Mouse (Mus musculus) macrophage (primary cell): ENCODE results near the gene Ubr7. TPM values are rescaled to one million over a fixed set of nuclear protein-coding genes. Genes with fewer than 3 reads are reported as not detected.

Experiments
- H3K27ac ChIP-seq: fragments of 350-480 bp; formaldehyde crosslinking; 2 replicates; pipeline ENCODE4 v1.9.0; 2021
- H3K36me3 ChIP-seq: fragments of 350-480 bp; formaldehyde crosslinking; 2 replicates; pipeline ENCODE4 v1.9.0; 2021; ENCODE audit errors: inconsistent target
- H3K4me3 ChIP-seq: fragments of 350-480 bp; formaldehyde crosslinking; 2 replicates; pipeline ENCODE4 v1.9.0; 2021; ENCODE audit errors: inconsistent target
- H3K79me2 ChIP-seq: fragments of 350-480 bp; formaldehyde crosslinking; 2 replicates; pipeline ENCODE4 v1.9.0; 2021; ENCODE audit errors: inconsistent target
- WGBS: methylation state at CpG from one replicate; pipeline ENCODE4 v1.1.7; 2026; ENCODE audit warnings: inconsistent platforms; ENCODE audit not compliant: missing documents; 5-methylcytosine and 5-hydroxymethylcytosine counted together
- polyA plus RNA-seq: library from polyadenylated mRNA; stranded (reverse); fragments of 250-400 nt; gene quantifications from 3 replicates; pipeline ENCODE4 v1.2.4, GENCODE M21; 2018; ENCODE audit warnings: inconsistent platforms
- total RNA-seq, 78 experiments: library from RNA; depleted of rRNA; stranded (reverse); fragments of 250-400 nt; gene quantifications; 1 replicate in 9 of 78; 2 replicates in 24 of 78; 3 replicates in 43 of 78; 4 replicates in 2 of 78; pipeline ENCODE4 v1.2.4; 2018; ENCODE audit warnings: inconsistent platforms in 56 of 78

Ubr7 gene
- 10 to 100 TPM in 10 of 26 experiments, 1 to 10 TPM in 16; 2.9 to 18.2 (median 8.2) TPM for total RNA-seq (2018; cell fraction: chromatin; rRNA removed)
- total RNA-seq (2018; cell fraction: cytosol; rRNA removed) = 10 to 100 TPM; 10.3 to 29.2 (median 22.4) TPM
- total RNA-seq (2018; cell fraction: nucleus; rRNA removed) = 10 to 100 TPM in 18 of 26 experiments, 1 to 10 TPM in 8; 6.3 to 21.8 (median 13.2) TPM
- 11.5 to 23.4 TPM (median 20.9 TPM) in 3 replicates for polyA plus RNA-seq

DNA sequence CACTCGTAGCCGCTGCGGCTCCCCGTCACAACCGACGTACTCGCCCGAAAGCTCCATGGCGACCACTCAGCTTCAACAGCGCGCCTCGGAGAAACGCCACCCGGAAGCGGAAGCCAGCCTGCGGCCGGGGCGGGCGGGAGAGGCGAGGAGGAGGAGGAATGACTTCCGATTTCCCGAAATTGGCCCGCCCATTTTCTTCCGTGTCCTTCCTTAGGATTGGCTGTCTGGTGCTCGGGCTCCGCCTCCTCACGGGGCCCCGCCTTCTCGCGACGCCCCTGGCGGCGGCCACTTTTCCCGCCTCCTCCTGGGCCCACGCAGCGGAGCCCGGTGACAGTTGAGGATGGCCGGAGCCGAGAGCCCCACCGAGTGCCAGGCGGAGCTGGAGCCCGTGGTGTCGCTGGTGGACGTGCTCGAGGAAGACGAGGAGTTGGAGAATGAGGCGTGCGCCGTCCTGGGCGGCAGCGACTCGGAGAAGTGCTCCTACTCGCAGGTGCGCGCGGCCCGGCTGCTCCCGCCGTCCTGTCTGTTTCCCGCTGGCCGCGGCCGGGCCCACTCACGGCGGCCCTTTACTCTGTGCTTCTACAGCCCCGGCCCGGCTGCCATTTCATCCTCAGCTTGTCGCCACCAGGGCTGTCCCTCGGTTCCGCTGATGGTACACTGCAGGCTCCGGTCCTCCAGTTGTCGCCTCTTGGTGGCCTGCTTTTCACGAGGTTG, at the start of gene Ubr7, which contains the start of the genes Gm28051 and Gon7:
TSS of gene Ubr7 (plus strand) at position 279 of the 714 bp plus-strand sequence.
TSS of gene Gm28051 (minus strand) at position 77 of the 714 bp plus-strand sequence.
TSS of gene Gon7 (minus strand) at position 115 of the 714 bp plus-strand sequence.
- Histone ChIP-seq H3K27ac (peak within 1 kb of the TSS; percentile 58), H3K4me3 (peak within 1 kb of the TSS; percentile 90), H3K36me3 (peaks cover 11% of the 10 kb centered on the region; the same call in 1 of the 2 replicates), H3K79me2 (peaks cover 84% of the 10 kb centered on the region)
- under 1% methylated on average over 68 of the region's 73 CpGs for WGBS

DNA sequence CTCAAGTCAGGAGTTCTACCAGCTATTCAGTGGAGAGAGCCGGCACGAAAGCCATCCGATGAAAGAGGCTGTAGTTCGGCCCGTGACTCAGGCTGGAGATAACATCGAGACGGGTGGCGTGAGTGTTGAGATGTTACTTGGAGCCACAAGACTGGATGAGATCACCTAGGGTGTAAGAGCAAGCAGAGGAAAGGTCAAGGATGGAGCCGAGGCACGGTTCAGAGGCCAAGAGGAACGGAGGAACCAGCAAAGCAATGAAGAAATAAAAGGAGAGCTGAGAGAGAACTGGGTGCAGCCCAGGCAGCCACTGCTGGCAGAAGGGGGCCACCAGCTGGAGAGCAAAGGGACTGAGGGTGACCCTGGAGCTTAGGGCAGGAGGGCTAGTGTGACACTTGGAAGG, 49.5 kb upstream of the Ubr7 start:
- WGBS = 75% methylated on average over 8 of the region's 11 CpGs
- Histone ChIP-seq H3K27ac (no peak overlapping the region), H3K79me2 (peaks cover 9% of the 10 kb centered on the region; the same call in 1 of the 2 replicates), H3K36me3 (no peaks in the 10 kb centered on the region), H3K4me3 (no peak overlapping the region)

GRCm38 (mm10) chr12:102709896-102710295, 47.9 kb upstream of the Ubr7 start:
- H3K36me3 ChIP-seq = no peaks in the 10 kb centered on the region
- H3K27ac ChIP-seq = no peak overlapping the region
- H3K4me3 ChIP-seq = no peak overlapping the region
- WGBS = 91% methylated on average over 5 of the region's 5 CpGs
- no peaks in the 10 kb centered on the region for H3K79me2 ChIP-seq

GRCm38 (mm10) chr12:102710851-102711375, 46.9 kb upstream of the Ubr7 start:
- WGBS = 81% methylated on average over 4 of the region's 4 CpGs
- Histone ChIP-seq H3K27ac (no peak overlapping the region), H3K79me2 (no peaks in the 10 kb centered on the region), H3K4me3 (no peak overlapping the region), H3K36me3 (no peaks in the 10 kb centered on the region)

GRCm38 (mm10) chr12:102713153-102713865, 44.5 kb upstream of the Ubr7 start:
- 41% methylated on average over 20 of the region's 20 CpGs for WGBS
- no peaks in the 10 kb centered on the region for H3K79me2 ChIP-seq
- H3K27ac ChIP-seq = no peak overlapping the region
- H3K36me3 ChIP-seq = no peaks in the 10 kb centered on the region
- H3K4me3 ChIP-seq = no peak overlapping the region

- WGBS = 96% methylated on average over 2 of the region's 2 CpGs
- Histone ChIP-seq H3K79me2 (no peaks in the 10 kb centered on the region), H3K27ac (no peak overlapping the region), H3K4me3 (no peak overlapping the region), H3K36me3 (no peaks in the 10 kb centered on the region)
These were observed 43.7 kb upstream of the Ubr7 start for GRCm38 (mm10) chr12:102714116-102714515.

DNA sequence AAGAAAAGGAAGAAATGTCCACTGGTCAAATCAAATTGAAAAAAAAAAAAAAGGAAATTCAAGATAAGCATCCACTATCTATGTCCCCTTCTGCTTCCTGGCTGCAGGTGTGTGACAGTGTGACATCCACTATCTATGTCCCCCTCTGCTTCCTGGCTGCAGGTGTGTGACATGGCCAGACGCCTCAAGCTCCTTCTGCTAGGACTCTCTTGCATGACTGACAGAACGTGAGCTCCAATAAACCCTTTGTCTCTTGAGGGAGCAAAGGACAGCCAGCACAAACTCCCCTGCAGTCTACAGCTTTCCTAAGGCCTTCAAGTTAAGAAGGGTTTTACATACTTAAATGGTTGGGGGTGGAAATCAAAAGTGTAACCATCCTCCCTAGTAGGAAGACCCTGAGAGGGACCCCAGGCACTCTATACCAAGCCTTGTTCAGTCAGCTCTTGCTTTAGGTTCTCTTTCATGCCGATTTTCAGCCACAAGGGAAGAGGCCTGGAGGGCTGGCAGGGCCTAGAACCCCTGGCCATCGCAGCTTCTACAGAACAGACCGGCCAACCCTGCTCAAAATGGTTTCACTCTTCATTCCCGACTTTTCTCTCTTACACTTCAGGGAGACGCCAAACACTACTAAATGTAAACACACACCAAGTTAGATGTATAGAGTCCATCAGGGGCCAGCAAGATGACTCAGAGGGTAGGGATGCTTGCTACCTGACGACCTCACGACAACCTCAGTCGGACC, 42.9 kb upstream of the Ubr7 start:
- no peak overlapping the region for H3K27ac ChIP-seq
- no peaks in the 10 kb centered on the region for H3K36me3 ChIP-seq
- no peaks in the 10 kb centered on the region for H3K79me2 ChIP-seq
- 95% methylated on average over 9 of the region's 10 CpGs for WGBS
- H3K4me3 ChIP-seq = no peak overlapping the region

DNA sequence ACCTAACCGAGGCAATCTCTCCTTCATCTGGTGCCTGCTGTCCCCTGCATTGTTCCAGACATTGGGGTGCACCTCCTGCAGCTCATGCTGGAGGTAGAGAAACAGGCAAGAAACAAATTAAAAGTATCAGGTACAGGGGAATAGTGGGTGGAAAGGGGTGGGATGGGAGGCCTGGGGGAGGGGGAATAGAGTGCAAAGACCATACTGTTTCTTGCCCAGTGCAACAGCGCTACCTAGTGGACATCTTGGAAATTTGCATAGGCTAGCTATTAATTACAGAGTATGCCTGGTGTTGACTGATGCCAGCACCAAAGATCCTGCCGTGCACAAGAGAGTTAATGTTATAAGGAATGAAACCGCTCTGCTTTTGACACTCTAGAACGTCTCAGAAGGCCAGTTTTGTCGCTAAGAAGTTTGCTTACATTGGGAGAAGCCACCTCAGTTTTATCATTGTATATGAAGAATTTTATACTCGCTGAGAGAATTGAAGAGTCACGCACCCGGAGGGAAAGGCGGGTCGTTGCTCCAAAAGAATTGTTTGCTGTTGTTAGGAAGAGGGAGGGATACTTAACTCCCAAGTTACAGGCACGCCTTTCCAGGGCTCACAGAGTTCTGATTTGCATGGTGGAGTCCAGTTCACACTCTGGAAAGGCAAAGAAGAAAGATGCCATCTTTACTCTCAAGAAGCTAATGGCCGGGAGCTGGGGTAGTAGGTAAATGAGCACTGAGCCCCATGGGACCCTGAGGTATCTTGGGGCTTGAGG, 38.0 kb upstream of the Ubr7 start:
- Histone ChIP-seq H3K36me3 (no peaks in the 10 kb centered on the region), H3K27ac (no peak overlapping the region), H3K4me3 (no peak overlapping the region), H3K79me2 (no peaks in the 10 kb centered on the region)
- WGBS = 59% methylated on average over 13 of the region's 13 CpGs

DNA sequence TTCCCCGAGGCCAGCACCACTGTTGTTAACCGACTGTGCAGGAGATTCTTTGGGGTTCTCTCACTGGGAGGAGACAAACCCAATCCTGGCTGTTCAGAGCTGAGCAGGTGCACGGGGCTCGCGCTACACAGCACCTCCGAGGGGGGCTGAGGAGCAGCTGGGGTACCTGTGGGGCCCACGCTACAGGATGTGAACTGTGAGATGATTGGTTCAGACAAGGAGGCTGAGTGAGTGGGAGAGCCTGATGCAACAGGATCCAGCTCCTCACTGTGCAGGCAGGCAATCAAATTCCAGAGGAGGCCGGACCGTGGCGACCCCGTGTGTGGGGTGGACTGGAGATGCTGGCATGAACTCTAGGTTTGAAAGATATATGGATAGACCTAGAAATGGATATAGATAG, 35.3 kb upstream of the Ubr7 start:
- no peak overlapping the region for H3K4me3 ChIP-seq
- no peaks in the 10 kb centered on the region for H3K79me2 ChIP-seq
- 90% methylated on average over 11 of the region's 11 CpGs for WGBS
- H3K27ac ChIP-seq = no peak overlapping the region
- H3K36me3 ChIP-seq = no peaks in the 10 kb centered on the region

DNA sequence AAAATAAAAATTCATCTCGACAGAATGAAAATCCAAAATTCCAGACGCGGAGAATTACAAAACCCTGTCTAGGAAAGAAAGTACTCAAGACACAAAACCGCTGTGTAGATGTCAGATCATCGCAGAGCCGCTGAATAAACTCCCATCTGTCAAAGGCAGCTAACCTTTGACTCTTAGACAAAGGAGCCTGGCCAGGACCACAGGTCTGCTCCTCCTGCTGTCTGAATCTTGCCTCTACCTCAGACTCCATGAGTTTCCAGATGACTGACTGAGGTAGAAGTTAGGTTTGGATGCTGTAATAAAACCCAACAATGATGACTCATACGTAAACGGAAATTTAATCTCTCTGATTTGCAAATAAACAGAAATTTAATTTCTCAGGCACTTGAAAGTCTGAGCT, 34.8 kb upstream of the Ubr7 start:
- H3K27ac ChIP-seq = no peak overlapping the region
- 94% methylated on average over 8 of the region's 8 CpGs for whole genome bisulfite sequencing
- H3K36me3 ChIP-seq = no peaks in the 10 kb centered on the region
- no peaks in the 10 kb centered on the region for H3K79me2 ChIP-seq
- no peak overlapping the region for H3K4me3 ChIP-seq

DNA sequence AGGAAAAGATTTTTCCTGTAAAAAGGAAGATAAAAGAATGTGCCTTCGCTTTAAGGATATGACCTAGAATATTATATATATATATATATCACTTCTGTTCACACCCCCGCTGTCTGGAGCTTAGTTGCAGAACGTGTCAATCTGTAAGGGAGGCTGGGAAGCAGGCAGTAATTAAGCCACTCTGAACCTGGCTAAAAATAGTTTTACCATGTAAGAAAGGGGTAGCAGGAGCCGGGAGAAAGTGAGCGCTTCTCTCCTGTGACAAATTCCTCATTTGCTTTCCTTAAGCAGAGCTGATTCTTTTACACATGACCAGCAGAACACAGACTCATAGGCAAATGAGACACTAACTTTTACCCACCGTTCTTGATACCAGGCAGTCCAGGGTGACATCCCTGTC, 33.9 kb upstream of the Ubr7 start:
- H3K79me2 ChIP-seq = no peaks in the 10 kb centered on the region
- no peak overlapping the region for H3K4me3 ChIP-seq
- 33% methylated on average over 4 of the region's 6 CpGs for WGBS
- H3K27ac ChIP-seq = no peak overlapping the region
- H3K36me3 ChIP-seq = no peaks in the 10 kb centered on the region

DNA sequence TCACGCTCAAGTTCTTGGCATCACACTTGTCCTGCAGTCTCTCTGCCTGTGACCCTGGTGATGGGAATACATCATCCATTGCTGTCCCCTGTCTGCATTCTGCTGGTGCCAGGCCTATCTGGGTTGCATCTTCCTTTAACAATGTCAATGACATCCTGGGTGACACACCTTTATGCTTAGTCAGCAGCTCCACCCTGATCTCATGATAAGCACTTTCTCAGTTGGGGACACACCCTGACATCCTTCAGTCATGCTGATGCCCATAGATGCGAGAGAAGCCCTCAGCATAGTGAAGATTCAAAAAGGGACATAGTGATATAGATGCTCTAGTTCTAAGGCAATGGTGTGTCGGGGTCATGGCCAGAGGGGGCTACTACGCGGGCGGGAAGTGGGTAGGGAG, 32.6 kb upstream of the Ubr7 start:
- Histone ChIP-seq H3K4me3 (no peak overlapping the region), H3K27ac (no peak overlapping the region), H3K36me3 (no peaks in the 10 kb centered on the region), H3K79me2 (no peaks in the 10 kb centered on the region)
- 96% methylated on average over 6 of the region's 6 CpGs for WGBS

GRCm38 (mm10) chr12:102725761-102726175, 32.0 kb upstream of the Ubr7 start:
- no peaks in the 10 kb centered on the region for H3K79me2 ChIP-seq
- no peaks in the 10 kb centered on the region for H3K36me3 ChIP-seq
- H3K4me3 ChIP-seq = no peak overlapping the region
- 81% methylated on average over 7 of the region's 7 CpGs for WGBS
- no peak overlapping the region for H3K27ac ChIP-seq
